Mouse (Mus musculus) ES-CJ7 (cell line): ENCODE results near the gene C87977.
"Not testable (repeated sequence)": the region's sequence is repeated elsewhere in the genome, so short reads cannot be mapped to it uniquely, and the experiment has no call there.

Experiments
- DNase-seq: peaks from one replicate; pipeline ENCODE4 v3.0.0; 2011; ENCODE audit warnings: low read depth, low spot score

Gene C87977

DNA sequence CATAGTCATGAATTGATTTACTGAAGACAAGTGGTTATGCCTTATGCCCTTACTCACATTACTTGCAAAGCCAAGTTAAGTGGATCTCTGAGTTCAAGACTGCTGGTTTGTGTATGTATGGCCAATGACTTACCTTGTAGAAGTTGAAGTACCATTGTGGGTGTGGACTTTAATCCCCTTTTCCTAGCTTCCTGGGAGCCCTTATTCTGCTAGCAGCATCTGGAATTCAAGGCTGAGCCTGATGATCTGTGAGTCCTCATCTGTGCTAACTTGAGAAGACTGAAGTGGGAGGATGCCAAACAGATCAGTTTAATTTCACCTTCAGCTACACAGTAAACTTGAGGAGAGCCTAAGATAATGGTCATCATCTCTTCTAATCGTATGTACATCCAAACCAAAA, at the start of gene C87977:
C87977 (minus strand) TSS at position 101 of the 400 bp plus-strand sequence.
- not testable (repeated sequence) for DNase-seq

- DNase-seq, result peak; percentile 54
These were observed 41.6 kb upstream of the C87977 start for GRCm38 (mm10) chr4:144254768-144255167.

DNA sequence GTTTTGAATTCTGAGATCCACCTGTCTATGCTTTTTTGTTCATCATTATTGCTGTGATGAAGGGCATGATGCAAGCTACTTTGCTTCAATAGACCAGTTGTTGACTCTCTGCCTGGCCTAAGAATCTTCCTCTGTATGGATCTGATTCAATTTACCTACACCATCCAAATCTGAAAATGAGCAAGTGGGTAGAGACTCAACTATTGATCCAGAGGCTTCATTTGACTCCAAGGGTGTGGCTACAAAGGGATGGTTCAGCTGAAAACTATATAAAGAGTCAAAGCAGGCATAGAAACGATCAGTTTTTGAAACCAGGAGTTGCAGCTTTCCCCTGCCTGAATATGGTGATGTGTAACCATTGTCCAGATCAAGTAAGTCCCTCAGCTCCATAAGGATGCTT, 22.7 kb downstream of the C87977 start, which contains the start of gene Oog2:
Oog2 (plus strand) TSS at position 301 of the 400 bp plus-strand sequence.
- no peak for DNase-seq

- no peak for DNase-seq
These were observed 50.6 kb downstream of the C87977 start, which contains the start of gene Oog3 for GRCm38 (mm10) chr4:144162563-144162962. TSS of gene Oog3 (minus strand) at chr4:144162663.
